Mouse (Mus musculus) liver, embryonic 14.5 days (tissue): ENCODE measurements around the gene Elavl1.

Experiments
- CTCF ChIP-seq: IDR thresholded peaks from 2 replicates; pipeline ENCODE4 v1.5.1; 2016; ENCODE audit warnings: antibody characterized with exemption, low read depth, control low read depth
- EP300 ChIP-seq: IDR thresholded peaks from 2 replicates; pipeline ENCODE4 v1.6.1; 2016; ENCODE audit warnings: antibody characterized with exemption, low read depth

DNA sequence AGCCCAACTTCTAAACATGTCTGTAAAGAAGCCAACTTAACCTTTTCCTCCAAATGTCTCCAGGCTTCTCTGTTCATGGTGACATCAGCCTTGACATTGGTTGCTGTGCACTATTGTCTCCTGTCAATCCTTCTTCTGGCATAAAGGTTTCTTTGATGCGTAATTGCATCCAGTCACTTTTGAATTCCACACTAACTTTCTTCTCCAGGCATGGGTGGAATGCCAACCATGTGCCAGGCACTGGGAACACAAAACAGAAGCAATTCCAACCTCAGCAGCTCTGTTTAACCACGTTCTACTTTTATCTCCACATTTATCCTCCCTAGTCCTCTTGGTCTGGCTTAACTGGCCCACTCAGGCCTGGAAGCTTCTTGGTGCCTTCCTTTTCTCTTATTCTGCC is 4.2 kb downstream of the Elavl1 start:
- no peak for TF ChIP-seq EP300
- TF ChIP-seq CTCF: no peak
